10 mouse cellular contexts compared by ENCODE assay signal in genomic region chr12:25124431-25125238, GRCm38 (mm10). TPM values are rescaled to one million over a fixed set of nuclear protein-coding genes. Genes with fewer than 3 reads are reported as not detected.
DNase-seq lines count a peak whose midpoint lies in the region; ATAC-seq lines count a peak whose summit lies in the region.
"Had no signal": no experiment of that assay in that cellular context is flagged by ENCODE, and none has a peak within 500 bp of the region (broad histone marks: within the 10 kb centered on the region; RNA-seq: fewer than 3 reads in every experiment).

No protein-coding gene starts in this region.

- ATAC-seq in kidney, embryonic 16.5 days (ENCODE audit: low FRiP score, low TSS enrichment) = 0 out of 2 replicates have a peak, but pooled peaks have one; percentile 24
- ATAC-seq in forebrain, embryonic 12.5 days (ENCODE audit: low FRiP score) = peak; percentile 94
- peak; percentile 43; the same call in 1 of the 2 replicates for ATAC-seq in limb, embryonic 12.5 days (ENCODE audit: insufficient number of reproducible peaks, insufficient read depth, low FRiP score, low TSS enrichment, low read depth)
- no peak for ATAC-seq in liver, embryonic 11.5 days (replicated peaks; ENCODE audit: low FRiP score)

- no peak overlapping the region for H3K4me2 ChIP-seq in kidney, embryonic 16.5 days (replicated peaks; ENCODE audit: low read depth, low read length)
- H3K4me2 ChIP-seq in forebrain, embryonic 12.5 days = peak overlapping the region; percentile 44
- H3K4me2 ChIP-seq in limb, embryonic 12.5 days = peak overlapping the region; percentile 29; the same call in 1 of the 2 replicates
- no peak overlapping the region for H3K4me2 ChIP-seq in liver, embryonic 11.5 days

- WGBS in kidney, embryonic 16.5 days = 26% methylated on average over 19 of the region's 19 CpGs
- under 1% methylated on average over 19 of the region's 19 CpGs for WGBS in forebrain, embryonic 12.5 days
- 12% methylated on average over 19 of the region's 19 CpGs for WGBS in limb, embryonic 12.5 days
- WGBS in liver, embryonic 11.5 days = 27% methylated on average over 19 of the region's 19 CpGs

- DNase-seq in kidney, postnatal 10 days = no peak
- DNase-seq in retina, embryonic 14.5 days (ENCODE audit: low spot score) = peak; percentile 68
- DNase-seq in liver, embryonic 11.5 days (ENCODE audit: low spot score) = no peak
- no peak for DNase-seq in thymus, adult 18-20 months
- no peak for DNase-seq in left cerebral cortex, postnatal 14 days (ENCODE audit: low spot score in 2 of 2)
- DNase-seq: adrenal gland, postnatal 10 days; heart, adult 11 months had no signal

- no peak overlapping the region for H3K9ac ChIP-seq in kidney, embryonic 16.5 days (replicated peaks; ENCODE audit: low read length)
- no peak overlapping the region for H3K9ac ChIP-seq in forebrain, embryonic 12.5 days
- no peak overlapping the region for H3K9ac ChIP-seq in limb, embryonic 12.5 days (replicated peaks)
- no peak overlapping the region for H3K9ac ChIP-seq in liver, embryonic 11.5 days (ENCODE audit: low read depth, low read length)

- no peaks in the 10 kb centered on the region for H3K27me3 ChIP-seq in kidney, embryonic 16.5 days (ENCODE audit: insufficient read depth, low read length)
- H3K27me3 ChIP-seq in forebrain, embryonic 12.5 days = peaks cover 4% of the 10 kb centered on the region; the same call in 1 of the 2 replicates
- no peaks in the 10 kb centered on the region for H3K27me3 ChIP-seq in limb, embryonic 12.5 days
- H3K27me3 ChIP-seq in liver, embryonic 11.5 days (replicated peaks; ENCODE audit: control insufficient read depth, insufficient read depth, low read length) = no peaks in the 10 kb centered on the region

- no peaks in the 10 kb centered on the region for H3K9me3 ChIP-seq in kidney, embryonic 16.5 days (ENCODE audit: low read length)
- no peaks in the 10 kb centered on the region for H3K9me3 ChIP-seq in forebrain, embryonic 12.5 days
- H3K9me3 ChIP-seq in limb, embryonic 12.5 days = no peaks in the 10 kb centered on the region
- no peaks in the 10 kb centered on the region for H3K9me3 ChIP-seq in liver, embryonic 11.5 days (ENCODE audit: control insufficient read depth, low read length)

- no peak overlapping the region for H3K4me3 ChIP-seq in kidney, embryonic 16.5 days (ENCODE audit: low read length)
- H3K4me3 ChIP-seq in forebrain, embryonic 12.5 days (replicated peaks) = no peak overlapping the region
- H3K4me3 ChIP-seq in limb, embryonic 12.5 days (replicated peaks) = no peak overlapping the region
- H3K4me3 ChIP-seq in liver, embryonic 11.5 days (ENCODE audit: low read depth, low read length) = no peak overlapping the region

- H3K27ac ChIP-seq in kidney, embryonic 16.5 days (ENCODE audit: low read length) = no peak overlapping the region
- peak overlapping the region; percentile 87 for H3K27ac ChIP-seq in forebrain, embryonic 12.5 days
- H3K27ac ChIP-seq in limb, embryonic 12.5 days = peak overlapping the region; percentile 36
- H3K27ac ChIP-seq in liver, embryonic 11.5 days (ENCODE audit: low read depth, low read length) = no peak overlapping the region

- H3K4me1 ChIP-seq in kidney, embryonic 16.5 days (ENCODE audit: insufficient read depth, low read length) = peaks cover 45% of the 10 kb centered on the region
- peaks cover 58% of the 10 kb centered on the region for H3K4me1 ChIP-seq in forebrain, embryonic 12.5 days
- peaks cover 57% of the 10 kb centered on the region for H3K4me1 ChIP-seq in limb, embryonic 12.5 days (replicated peaks)
- 0 out of 2 replicates have a peak, but pooled peaks cover 4% of the 10 kb centered on the region for H3K4me1 ChIP-seq in liver, embryonic 11.5 days (replicated peaks; ENCODE audit: control insufficient read depth, insufficient read depth, low read length)

- H3K36me3 ChIP-seq in kidney, embryonic 16.5 days (ENCODE audit: insufficient read depth, low read length) = no peaks in the 10 kb centered on the region
- H3K36me3 ChIP-seq in forebrain, embryonic 12.5 days (replicated peaks) = no peaks in the 10 kb centered on the region
- H3K36me3 ChIP-seq in limb, embryonic 12.5 days = no peaks in the 10 kb centered on the region
- H3K36me3 ChIP-seq in liver, embryonic 11.5 days (ENCODE audit: control insufficient read depth, insufficient read depth, low read length) = no peaks in the 10 kb centered on the region

- intact Hi-C loops in left cerebral cortex, postnatal 14 days (cut with DNase I) = no loop called here

RNA-seq across cellular contexts. Expression of gene Id2, which starts 27.7 kb away (rescaled TPM):
- 474 and 534 TPM in 2 replicates for polyA plus RNA-seq in kidney, embryonic 16.5 days (2015; fragmentation: Nextera tagmentation; extraction: Ambion mirVana)
- polyA plus RNA-seq in forebrain, embryonic 12.5 days (2016; fragmentation: Nextera tagmentation; extraction: Ambion mirVana) = 163 TPM in 2 replicates
- polyA plus RNA-seq in limb, embryonic 12.5 days (2016; fragmentation: Nextera tagmentation; extraction: Ambion mirVana) = 370 and 373 TPM in 2 replicates
- 227 and 228 TPM in 2 replicates for polyA plus RNA-seq in liver, embryonic 11.5 days (2014; fragmentation: Nextera tagmentation; extraction: Ambion mirVana)
- 100 to 1,000 TPM; 166 to 175 TPM for total RNA-seq in left cerebral cortex, postnatal 14 days (2021)

Comparison
In these comparisons a context has a peak if more than half of its experiments do, and no peak if none do; other contexts are left out.
1. H3K27ac ChIP-seq: peak in forebrain, embryonic 12.5 days (single experiment) and limb, embryonic 12.5 days (single experiment); none in kidney, embryonic 16.5 days (single experiment) and liver, embryonic 11.5 days (single experiment).
2. H3K4me2 ChIP-seq: peak in forebrain, embryonic 12.5 days (single experiment) and limb, embryonic 12.5 days (single experiment); none in kidney, embryonic 16.5 days (single experiment) and liver, embryonic 11.5 days (single experiment).